ENCODE assay signal across 9 mouse cellular contexts in the genomic region with DNA sequence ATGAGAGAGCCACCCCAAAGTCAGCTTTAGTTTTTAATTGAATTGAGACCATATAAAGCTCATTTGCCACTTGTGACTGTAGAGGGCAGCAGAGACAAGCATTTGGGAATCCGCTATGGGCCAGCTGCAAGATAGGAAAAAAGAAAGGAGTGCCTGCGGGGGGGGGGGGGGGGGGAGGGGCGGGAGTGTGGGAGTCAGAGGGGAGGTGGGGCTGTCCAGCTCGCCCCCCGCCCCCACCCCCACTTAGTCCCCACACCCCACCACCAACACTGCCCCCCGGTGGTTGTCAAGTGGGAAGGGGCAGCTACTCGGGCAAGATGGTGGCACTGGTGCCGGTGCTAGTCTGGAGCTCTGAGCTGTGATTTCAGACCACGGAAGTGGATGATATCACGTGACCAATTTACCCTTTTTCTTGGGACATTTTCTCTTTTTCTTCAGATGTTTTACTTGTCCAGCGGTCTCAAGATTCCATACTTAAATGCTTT. TPM values are rescaled to one million over a fixed set of nuclear protein-coding genes. Genes with fewer than 3 reads are reported as not detected.
DNase-seq lines count a peak whose midpoint lies in the region; ATAC-seq and TF ChIP-seq lines count a peak whose summit lies in the region.
"Had no signal": no experiment of that assay in that cellular context is flagged by ENCODE, and none has a peak within 500 bp of the region (broad histone marks: within the 10 kb centered on the region; RNA-seq: fewer than 3 reads in every experiment).

No protein-coding gene starts in this region.

- H3K36me3 ChIP-seq in MEL (ENCODE audit: control insufficient read depth in 1 of 2, insufficient read depth in 2 of 2, low read length in 2 of 2) = peaks cover 0 to 4% of the 10 kb centered on the region in 2 experiments; a peak in 2 of 4 replicates
- peaks cover 15% of the 10 kb centered on the region for H3K36me3 ChIP-seq in limb, embryonic 15.5 days
- no peaks in the 10 kb centered on the region for H3K36me3 ChIP-seq in neural tube, embryonic 13.5 days
- peaks cover 22% of the 10 kb centered on the region for H3K36me3 ChIP-seq in forebrain, embryonic 12.5 days (replicated peaks)

- H3K4me1 ChIP-seq in MEL (ENCODE audit: control insufficient read depth in 1 of 2, insufficient read depth in 2 of 2, low read length in 2 of 2) = peaks cover 0 to 4% of the 10 kb centered on the region in 2 experiments; a peak in 2 of 4 replicates
- H3K4me1 ChIP-seq in limb, embryonic 15.5 days = no peaks in the 10 kb centered on the region; the same call in 1 of the 2 replicates
- H3K4me1 ChIP-seq in neural tube, embryonic 13.5 days (replicated peaks) = no peaks in the 10 kb centered on the region
- no peaks in the 10 kb centered on the region for H3K4me1 ChIP-seq in forebrain, embryonic 12.5 days

- intact Hi-C loops in heart, postnatal 36 days (cut with DNase I) = no loop called here

- H3K4me3 ChIP-seq in layer of hippocampus, adult 2 months = peak overlapping the region; percentile 28; the same call in 1 of the 2 replicates
- H3K4me3 ChIP-seq in MEL (ENCODE audit: control insufficient read depth in 1 of 2, insufficient read depth in 1 of 2, low read depth in 2 of 2, low read length in 2 of 2) = no peak overlapping the region
- H3K4me3 ChIP-seq in limb, embryonic 15.5 days = peak overlapping the region; percentile 16; the same call in 1 of the 2 replicates
- H3K4me3 ChIP-seq in neural tube, embryonic 13.5 days = no peak overlapping the region
- H3K4me3 ChIP-seq in forebrain, embryonic 12.5 days (replicated peaks) = no peak overlapping the region

- no peak overlapping the region for H3K4me2 ChIP-seq in limb, embryonic 15.5 days
- peak overlapping the region; percentile 20; the same call in 1 of the 2 replicates for H3K4me2 ChIP-seq in neural tube, embryonic 13.5 days
- no peak overlapping the region for H3K4me2 ChIP-seq in forebrain, embryonic 12.5 days

- H3K27me3 ChIP-seq in MEL (ENCODE audit: control insufficient read depth in 1 of 2, insufficient read depth in 2 of 2, low read length in 2 of 2) = no peaks in the 10 kb centered on the region
- H3K27me3 ChIP-seq in limb, embryonic 15.5 days = no peaks in the 10 kb centered on the region
- no peaks in the 10 kb centered on the region for H3K27me3 ChIP-seq in neural tube, embryonic 13.5 days
- no peaks in the 10 kb centered on the region for H3K27me3 ChIP-seq in forebrain, embryonic 12.5 days

- no peaks in the 10 kb centered on the region for H3K79me2 ChIP-seq in MEL (ENCODE audit: control insufficient read depth, insufficient read depth, low read length, poor library complexity)

- WGBS in limb, embryonic 15.5 days = 55% methylated on average over 7 of the region's 11 CpGs
- WGBS in neural tube, embryonic 13.5 days = 46% methylated on average over 8 of the region's 11 CpGs
- WGBS in forebrain, embryonic 12.5 days = 55% methylated on average over 9 of the region's 11 CpGs

- no peaks in the 10 kb centered on the region for H3K9me3 ChIP-seq in MEL (replicated peaks; ENCODE audit: insufficient read depth, low read length)
- H3K9me3 ChIP-seq in limb, embryonic 15.5 days = no peaks in the 10 kb centered on the region
- no peaks in the 10 kb centered on the region for H3K9me3 ChIP-seq in neural tube, embryonic 13.5 days
- no peaks in the 10 kb centered on the region for H3K9me3 ChIP-seq in forebrain, embryonic 12.5 days

- peak; percentile 39 to 45 for DNase-seq in layer of hippocampus, adult 2 months (ENCODE audit: low spot score in 2 of 2)
- DNase-seq in layer of hippocampus, postnatal 36 days = no peak
- peak; percentile 70 for DNase-seq in MEL (ENCODE audit: low read depth, low spot score)
- peak; percentile 82 for DNase-seq in embryo, embryonic 10.5 days (ENCODE audit: low spot score)
- DNase-seq in heart, postnatal 36 days = peak; percentile 53 to 56

- ATAC-seq in limb, embryonic 15.5 days (ENCODE audit: insufficient number of reproducible peaks, low FRiP score, low TSS enrichment, low read depth) = no peak
- ATAC-seq in neural tube, embryonic 13.5 days (ENCODE audit: low read depth) = no peak
- ATAC-seq in forebrain, embryonic 12.5 days (ENCODE audit: low FRiP score) = no peak

- no peak for TF ChIP-seq EP300 in MEL (IDR thresholded peaks at IDR 0.05; ENCODE audit: low read depth in 1 of 2, low read length in 2 of 2)

- no peak for TF ChIP-seq POLR2A in MEL (IDR thresholded peaks at IDR 0.05; ENCODE audit: control insufficient read depth in 1 of 2, insufficient read depth in 1 of 2, low read depth in 1 of 2, low read length in 2 of 2, poor library complexity in 1 of 2)

- H3K9ac ChIP-seq in MEL (ENCODE audit: control insufficient read depth, low read depth, low read length, poor library complexity, severe bottlenecking) = no peak overlapping the region
- no peak overlapping the region for H3K9ac ChIP-seq in limb, embryonic 15.5 days
- no peak overlapping the region for H3K9ac ChIP-seq in neural tube, embryonic 13.5 days
- no peak overlapping the region for H3K9ac ChIP-seq in forebrain, embryonic 12.5 days

- TF ChIP-seq RAD21 in MEL (IDR thresholded peaks at IDR 0.05; ENCODE audit: low read depth, low read length) = peak; percentile 67

- no peak overlapping the region for H3K27ac ChIP-seq in layer of hippocampus, adult 2 months
- H3K27ac ChIP-seq in MEL (ENCODE audit: control insufficient read depth, low read depth, low read length) = no peak overlapping the region
- no peak overlapping the region for H3K27ac ChIP-seq in limb, embryonic 15.5 days
- no peak overlapping the region for H3K27ac ChIP-seq in neural tube, embryonic 13.5 days (replicated peaks)
- no peak overlapping the region for H3K27ac ChIP-seq in forebrain, embryonic 12.5 days
- H3K27ac ChIP-seq: macrophage had no signal

- TF ChIP-seq CTCF in layer of hippocampus, adult 2 months (conservative IDR thresholded peaks at IDR 0.05) = peak; percentile 82
- TF ChIP-seq CTCF in MEL (IDR thresholded peaks at IDR 0.05 in 2 of 3, conservative IDR thresholded peaks at IDR 0.05 in 1 of 3; ENCODE audit: control insufficient read depth in 1 of 3, insufficient read depth in 1 of 3, low read depth in 2 of 3, low read length in 3 of 3, poor library complexity in 1 of 3, severe bottlenecking in 1 of 3) = peak; percentile 21 to 67 (median 30); a peak in 5 of 6 replicates

TF ChIP-seq in MEL, 35 proteins besides CTCF, POLR2A, EP300 and RAD21:
- TF ChIP-seq TCF12 (IDR thresholded peaks at IDR 0.05; ENCODE audit: low read depth, low read length) (no peak), TAL1 (IDR thresholded peaks at IDR 0.05; ENCODE audit: low read length) (no peak), ZC3H11A (IDR thresholded peaks at IDR 0.05; ENCODE audit: low read depth, low read length) (peak; percentile 41), SMC3 (IDR thresholded peaks at IDR 0.05; ENCODE audit: low read depth, low read length) (peak; percentile 41), USF1 (IDR thresholded peaks at IDR 0.05; ENCODE audit: low read depth, low read length) (peak; percentile 75)

RNA-seq across cellular contexts. Expression of a gene that starts 11.8 kb away (rescaled TPM):
- under 1 TPM; 0.17 to 0.38 TPM for total RNA-seq in layer of hippocampus, adult 2 months (2021)
- under 1 TPM; 0.12 to 0.25 TPM for total RNA-seq in layer of hippocampus, postnatal 36 days (2021)
- 15.5 and 22.5 TPM in 2 replicates for total RNA-seq in MEL (2012; rRNA removed)
- 10 to 100 TPM in 1 of 2 experiments, not detected in 1; 14.9 TPM for polyA plus RNA-seq in MEL (2012; ENCODE audit: insufficient read depth in 1 of 2, insufficient read length in 2 of 2, low read depth in 1 of 2, low replicate concordance in 2 of 2, missing spikeins in 1 of 2)
- total RNA-seq in heart, postnatal 36 days (2021) = under 1 TPM; 0.30 to 0.61 TPM
- 8.9 and 9.6 TPM in 2 replicates for polyA plus RNA-seq in limb, embryonic 15.5 days (2015; fragmentation: Nextera tagmentation; extraction: Ambion mirVana)
- polyA plus RNA-seq in neural tube, embryonic 13.5 days (2015; fragmentation: Nextera tagmentation; extraction: Ambion mirVana) = 3.1 and 3.2 TPM in 2 replicates
- polyA plus RNA-seq in forebrain, embryonic 12.5 days (2016; fragmentation: Nextera tagmentation; extraction: Ambion mirVana) = 28.8 and 33.7 TPM in 2 replicates

RNA-seq across cellular contexts. Expression of a gene that starts 19.0 kb away (rescaled TPM):
- 10 to 100 TPM; 12.0 to 14.5 TPM for total RNA-seq in layer of hippocampus, adult 2 months (2021)
- 10 to 100 TPM in 1 of 2 experiments, 1 to 10 TPM in 1; 9.8 to 10.9 TPM for total RNA-seq in layer of hippocampus, postnatal 36 days (2021)
- total RNA-seq in MEL (2012; rRNA removed) = 7.6 and 8.6 TPM in 2 replicates
- polyA plus RNA-seq in MEL (2012; ENCODE audit: insufficient read depth in 1 of 2, insufficient read length in 2 of 2, low read depth in 1 of 2, low replicate concordance in 2 of 2, missing spikeins in 1 of 2) = 10 to 100 TPM in 1 of 2 experiments, not detected in 1; 12.9 TPM
- 10 to 100 TPM; 13.3 to 15.3 TPM for total RNA-seq in heart, postnatal 36 days (2021)
- polyA plus RNA-seq in limb, embryonic 15.5 days (2015; fragmentation: Nextera tagmentation; extraction: Ambion mirVana) = 18.6 and 19.7 TPM in 2 replicates
- 7.6 and 9.5 TPM in 2 replicates for polyA plus RNA-seq in neural tube, embryonic 13.5 days (2015; fragmentation: Nextera tagmentation; extraction: Ambion mirVana)
- 9.0 and 9.1 TPM in 2 replicates for polyA plus RNA-seq in forebrain, embryonic 12.5 days (2016; fragmentation: Nextera tagmentation; extraction: Ambion mirVana)

RNA-seq across cellular contexts. Expression of a gene that starts 30.6 kb away (rescaled TPM):
- total RNA-seq in layer of hippocampus, adult 2 months (2021) = 1 to 10 TPM; 2.1 to 2.8 TPM
- 1 to 10 TPM; 3.2 to 4.0 TPM for total RNA-seq in layer of hippocampus, postnatal 36 days (2021)
- not detected in 2 replicates for total RNA-seq in MEL (2012; rRNA removed)
- polyA plus RNA-seq in MEL (2012; ENCODE audit: insufficient read depth in 1 of 2, insufficient read length in 2 of 2, low read depth in 1 of 2, low replicate concordance in 2 of 2, missing spikeins in 1 of 2) = under 1 TPM in 1 of 2 experiments, not detected in 1; 0.22 TPM
- total RNA-seq in heart, postnatal 36 days (2021) = 10 to 100 TPM; 35.7 to 37.9 TPM
- polyA plus RNA-seq in limb, embryonic 15.5 days (2015; fragmentation: Nextera tagmentation; extraction: Ambion mirVana) = 7.9 and 9.5 TPM in 2 replicates
- polyA plus RNA-seq in neural tube, embryonic 13.5 days (2015; fragmentation: Nextera tagmentation; extraction: Ambion mirVana) = 6.2 and 6.3 TPM in 2 replicates
- polyA plus RNA-seq in forebrain, embryonic 12.5 days (2016; fragmentation: Nextera tagmentation; extraction: Ambion mirVana) = 9.9 and 10.5 TPM in 2 replicates

Comparison
In these comparisons a context has a peak if more than half of its experiments do, and no peak if none do; other contexts are left out.
1. DNase-seq: peak in layer of hippocampus, adult 2 months (2 of 2), MEL (single experiment), embryo, embryonic 10.5 days (single experiment) and heart, postnatal 36 days (2 of 2); none in layer of hippocampus, postnatal 36 days (0 of 2).
2. H3K4me3 ChIP-seq: peak in layer of hippocampus, adult 2 months (single experiment) and limb, embryonic 15.5 days (single experiment); none in MEL (0 of 2), neural tube, embryonic 13.5 days (single experiment) and forebrain, embryonic 12.5 days (single experiment).
3. RNA of a gene that starts 11.8 kb away (total RNA-seq): 15.5 to 22.5 TPM in MEL; 0.30 to 0.61 TPM in heart, postnatal 36 days, 0.17 to 0.38 TPM in layer of hippocampus, adult 2 months and 0.12 to 0.25 TPM in layer of hippocampus, postnatal 36 days; every median in the first group is over 10 times any median in the second.
4. RNA of a gene that starts 30.6 kb away (total RNA-seq): 35.7 to 37.9 TPM in heart, postnatal 36 days; 3.2 to 4.0 TPM in layer of hippocampus, postnatal 36 days, 2.1 to 2.8 TPM in layer of hippocampus, adult 2 months and not detected in MEL; every median in the first group is over 4 times any median in the second.